Mouse (Mus musculus) regulatory T cell (primary cell): Measurements from ENCODE around the gene Olfr93.
"Not testable (repeated sequence)": the region's sequence is repeated elsewhere in the genome, so short reads cannot be mapped to it uniquely, and the experiment has no call there.

ENCODE experiments used
- in situ Hi-C: fragments of 300-600 bp; cut with MboI, MseI; formaldehyde crosslinking; loops from one replicate; pipeline ENCODE4 v1.15.1; 2025; ENCODE audit warnings: high pct_unique_total_duplicates

The Olfr93 gene

DNA sequence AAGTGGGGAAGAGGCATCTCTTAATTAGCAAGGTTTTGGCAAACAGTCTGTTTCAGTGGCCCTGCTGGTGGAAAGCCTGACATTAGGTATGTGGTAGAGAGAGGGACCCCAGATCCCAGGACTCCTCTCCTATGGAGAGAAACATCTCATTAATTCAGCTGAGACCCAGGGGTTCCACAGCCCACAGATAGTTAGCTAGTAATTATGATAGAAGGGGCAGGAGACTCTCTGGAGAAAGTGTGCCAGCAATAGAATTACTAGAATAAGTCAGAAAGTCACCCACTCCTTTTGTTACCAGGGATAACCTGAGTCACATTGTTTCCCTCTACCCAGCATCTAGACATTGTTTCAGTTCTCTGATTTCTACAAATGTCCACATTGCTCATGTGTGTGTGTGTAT lies at the start of gene Olfr93:
Olfr93 (minus strand) TSS at position 101 of the 400 bp plus-strand sequence.
- in situ Hi-C loops, result loop anchor here (10.0 kb wide), 1 partner anchor 1333 kb away; no protein-coding TSS in a partner anchor

DNA sequence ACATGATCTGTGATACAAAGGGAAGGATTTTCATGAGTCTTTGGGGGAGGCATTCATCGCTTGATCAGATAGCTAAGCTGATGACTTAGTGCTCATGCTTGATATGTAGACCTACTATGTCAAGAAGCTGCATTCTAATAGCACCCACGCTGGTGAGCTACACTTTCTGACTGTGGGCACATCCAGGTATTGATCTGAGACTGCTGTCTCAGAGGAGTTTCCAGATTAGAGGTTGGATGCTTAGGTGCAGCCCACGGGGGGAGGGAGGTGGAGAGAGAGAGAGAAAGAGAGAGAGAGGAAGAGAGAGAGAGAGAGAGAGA lies 42.6 kb upstream of the Olfr93 start:
- in situ Hi-C loops, result loop anchor here (5.0 kb wide), 2 partner anchors 117 to 297 kb away; partner anchors contain the start of gene Olfr90

DNA sequence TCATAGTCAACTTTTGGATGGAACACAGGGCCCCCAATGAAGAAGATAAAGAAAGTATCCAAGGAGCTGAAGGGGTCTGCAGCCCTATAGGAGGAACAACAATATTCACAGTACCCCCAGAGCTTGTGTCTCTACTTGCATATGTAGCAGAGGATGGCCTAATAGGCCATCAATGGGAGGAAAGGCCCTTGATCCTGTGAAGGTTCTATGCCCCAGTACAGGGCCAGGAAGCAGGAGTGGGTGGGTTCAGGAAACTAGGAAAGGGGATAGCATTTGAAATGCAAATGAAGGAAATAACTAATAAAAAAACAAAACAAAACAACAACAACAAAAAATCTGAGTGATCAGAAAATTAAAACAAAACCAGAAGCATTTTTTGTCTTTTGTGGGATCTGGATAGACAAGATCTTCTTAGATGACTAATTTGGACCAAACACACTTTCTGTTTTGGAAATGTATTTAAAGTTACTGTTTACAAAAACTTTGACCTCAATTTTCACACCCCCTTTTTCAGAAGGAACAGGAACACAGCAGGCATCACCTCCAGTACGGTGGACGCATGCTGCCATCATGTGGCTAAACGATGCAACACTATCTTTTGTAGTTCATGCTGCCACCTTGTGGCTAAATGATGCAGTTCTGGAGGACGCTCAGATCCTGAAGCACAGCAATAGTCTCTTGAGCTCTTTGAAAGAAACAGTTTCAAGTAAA lies 42.1 kb upstream of the Olfr93 start:
- in situ Hi-C loops, result loop anchor here (5.0 kb wide), 2 partner anchors 116 to 296 kb away; partner anchors contain the start of gene Olfr90

GRCm38 (mm10) chr17:37200894-37201293 lies 39.6 kb upstream of the Olfr93 start, which contains the start of gene Olfr94:
Gene Olfr94, minus strand, starts transcription at chr17:37200994.
- in situ Hi-C loops, result loop anchor here (5.0 kb wide), 2 partner anchors 114 to 294 kb away; partner anchors contain the start of gene Olfr90

- in situ Hi-C loops, result no loop called here
Observed at GRCm38 (mm10) chr17:37196845-37197724, 35.8 kb upstream of the Olfr93 start.

DNA sequence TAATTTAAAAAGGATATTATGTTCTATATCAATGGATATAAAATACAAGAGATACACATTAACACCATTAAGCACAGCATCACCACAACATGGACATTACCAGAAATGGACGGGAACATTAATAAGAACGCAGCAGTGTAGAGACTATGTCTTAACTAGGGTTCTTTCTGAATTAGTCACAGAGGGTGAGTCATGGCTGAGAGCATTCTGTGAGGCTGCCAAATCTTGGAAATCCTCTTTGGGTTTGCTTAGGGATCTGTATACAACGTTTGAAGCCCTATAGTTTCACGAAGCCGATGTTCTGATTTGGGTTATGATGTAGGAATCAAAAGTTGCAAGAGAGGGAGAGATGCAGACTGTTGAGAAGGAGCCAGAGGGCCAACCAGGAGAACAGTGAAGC lies 33.5 kb upstream of the Olfr93 start:
- in situ Hi-C loops, result no loop called here

- in situ Hi-C loops, result no loop called here
Observed at GRCm38 (mm10) chr17:37193656-37194055, 32.4 kb upstream of the Olfr93 start, which contains the start of gene Ubd. Gene Ubd, plus strand, starts transcription at chr17:37193892.

DNA sequence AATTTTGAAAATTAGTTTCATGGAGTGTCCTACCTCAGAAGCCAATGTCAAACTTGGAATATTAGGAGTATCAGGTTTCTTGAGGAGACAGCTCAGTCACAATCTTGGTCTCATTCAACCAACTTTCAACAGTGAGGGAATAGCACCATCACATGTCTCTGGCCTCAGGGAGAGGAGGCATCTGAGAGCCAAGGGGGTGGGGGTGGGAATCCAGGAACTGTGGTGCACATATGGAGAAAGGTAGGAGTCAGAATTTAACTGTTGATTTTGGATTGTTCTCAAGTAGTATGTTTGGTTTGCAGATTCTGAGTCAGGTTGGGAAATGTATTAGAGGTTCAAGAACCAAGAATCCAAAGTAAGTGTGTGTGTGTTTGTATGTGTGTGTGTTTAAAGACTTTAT lies 31.7 kb upstream of the Olfr93 start:
- in situ Hi-C loops, result no loop called here

DNA sequence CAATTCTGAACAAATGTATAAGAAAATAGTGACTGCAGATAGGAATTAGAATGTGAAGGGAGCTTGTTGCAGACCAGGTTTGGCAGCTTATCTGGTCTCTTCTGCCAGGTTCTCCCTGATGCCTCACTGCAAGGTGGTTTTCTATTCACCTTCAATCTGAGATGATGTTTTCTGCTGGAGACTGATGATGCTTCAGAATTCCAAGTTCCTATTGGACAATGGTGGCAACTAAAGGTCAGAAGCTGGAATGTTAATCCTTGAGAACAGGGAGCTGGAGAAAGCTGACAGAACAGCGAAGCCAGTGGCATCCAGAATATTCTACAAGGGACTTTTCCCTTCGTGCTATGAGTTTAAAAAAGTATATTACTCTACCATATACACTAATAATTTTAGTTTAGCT lies 29.4 kb upstream of the Olfr93 start:
- in situ Hi-C loops, result no loop called here

- in situ Hi-C loops, result no loop called here
Observed at GRCm38 (mm10) chr17:37185474-37185873, 24.2 kb upstream of the Olfr93 start.

DNA sequence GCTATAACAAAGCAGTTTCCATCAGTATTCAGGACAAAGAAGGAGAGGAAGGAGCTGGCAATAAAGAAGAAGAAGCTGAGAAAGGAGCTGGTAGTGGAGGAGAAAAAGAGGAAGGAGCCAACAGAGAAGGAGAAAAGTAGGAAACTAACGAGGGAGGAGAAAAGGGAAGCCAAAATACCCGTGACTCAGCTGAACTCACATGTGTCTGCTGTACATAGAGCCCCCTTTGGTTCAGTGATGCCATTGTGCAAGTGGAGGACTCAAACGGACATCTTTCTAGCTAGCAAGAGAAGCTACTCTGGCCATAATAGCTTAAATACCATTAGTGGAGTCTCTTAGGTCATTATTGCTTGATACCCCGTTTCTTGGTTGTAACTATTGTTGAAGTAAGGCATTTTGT lies 29.9 kb downstream of the Olfr93 start:
- in situ Hi-C loops, result not testable (repeated sequence)

DNA sequence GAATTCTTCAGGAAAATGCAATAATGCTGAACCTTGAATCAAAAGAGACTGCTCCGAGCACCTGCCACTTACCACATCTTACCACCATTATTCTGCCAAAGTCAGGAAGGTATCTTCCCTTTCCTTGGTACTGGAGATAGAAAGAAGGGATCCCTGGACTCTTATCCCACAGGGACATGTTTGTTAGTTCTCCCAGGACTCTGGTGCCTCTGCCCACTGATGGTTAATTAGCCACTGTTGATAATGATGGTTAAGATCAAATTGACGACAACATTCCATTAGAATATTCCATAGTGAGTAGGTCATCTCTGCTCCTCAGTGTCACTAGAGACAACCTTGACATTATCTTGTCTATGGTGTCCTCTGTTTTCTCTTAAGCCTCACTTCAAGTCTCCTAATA lies 41.3 kb downstream of the Olfr93 start, which contains the start of gene Olfr92:
Olfr92 (minus strand) TSS at position 101 of the 400 bp plus-strand sequence.
- in situ Hi-C loops, result no loop called here

GRCm38 (mm10) chr17:37098178-37098577 lies 63.1 kb downstream of the Olfr93 start, which contains the start of gene Olfr91:
Gene Olfr91, minus strand, starts transcription at chr17:37098278.
- in situ Hi-C loops, result no loop called here

DNA sequence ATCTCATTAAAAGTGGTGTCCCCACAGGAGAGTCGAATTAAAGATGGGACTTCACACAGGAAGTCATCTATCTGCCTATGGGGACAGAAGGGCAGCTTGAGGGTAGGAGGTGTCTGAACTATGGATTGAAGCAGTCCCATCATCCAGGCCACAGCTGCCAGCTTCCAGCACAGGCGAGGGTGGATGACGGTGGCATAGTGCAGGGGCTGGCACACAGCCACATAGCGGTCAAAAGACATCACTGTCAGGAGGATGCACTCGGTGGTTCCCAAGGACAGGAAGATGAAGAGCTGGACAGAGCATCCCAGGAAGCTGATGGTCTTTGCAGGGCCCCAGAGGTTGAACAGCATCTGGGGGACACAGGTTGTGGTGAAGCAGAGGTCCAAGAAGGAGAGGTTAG lies 68.0 kb downstream of the Olfr93 start:
- in situ Hi-C loops, result no loop called here

DNA sequence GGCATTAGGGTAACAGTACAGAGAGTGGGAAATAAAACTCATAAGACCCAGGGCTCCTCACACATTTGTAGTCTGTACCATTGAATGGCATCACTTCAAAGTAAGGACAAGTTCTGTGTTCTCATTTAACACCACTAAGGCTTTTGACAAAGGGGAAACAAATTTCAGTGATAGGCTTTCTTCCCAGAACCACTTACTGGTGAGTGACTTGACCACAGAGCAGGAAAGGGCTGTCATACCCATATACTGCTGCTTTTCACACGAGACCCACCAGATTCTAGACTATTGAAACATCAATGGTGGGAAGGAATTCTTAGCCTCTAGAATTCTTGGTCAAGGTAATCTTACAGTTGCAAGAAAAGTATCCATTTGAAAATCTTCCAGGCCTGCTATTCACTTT lies 69.1 kb downstream of the Olfr93 start:
- in situ Hi-C loops, result no loop called here
